Mouse (Mus musculus) 3134 (cell line): ENCODE results near the gene Actl10.

Experiments used
- DNase-seq: peaks from one replicate; pipeline ENCODE4 v3.0.0-alpha.2; 2011; ENCODE audit warnings: low spot score; ENCODE audit not compliant: insufficient read length; ENCODE audit errors: extremely low read depth

Actl10 gene

GRCm38 (mm10) chr2:154577744-154578067, 26.1 kb downstream of the Actl10 start:
- no peak for DNase-seq

GRCm38 (mm10) chr2:154580586-154580985, 29.0 kb downstream of the Actl10 start:
- DNase-seq, result peak; percentile 40

- no peak for DNase-seq
Measured at GRCm38 (mm10) chr2:154581421-154581820, 29.8 kb downstream of the Actl10 start.

DNA sequence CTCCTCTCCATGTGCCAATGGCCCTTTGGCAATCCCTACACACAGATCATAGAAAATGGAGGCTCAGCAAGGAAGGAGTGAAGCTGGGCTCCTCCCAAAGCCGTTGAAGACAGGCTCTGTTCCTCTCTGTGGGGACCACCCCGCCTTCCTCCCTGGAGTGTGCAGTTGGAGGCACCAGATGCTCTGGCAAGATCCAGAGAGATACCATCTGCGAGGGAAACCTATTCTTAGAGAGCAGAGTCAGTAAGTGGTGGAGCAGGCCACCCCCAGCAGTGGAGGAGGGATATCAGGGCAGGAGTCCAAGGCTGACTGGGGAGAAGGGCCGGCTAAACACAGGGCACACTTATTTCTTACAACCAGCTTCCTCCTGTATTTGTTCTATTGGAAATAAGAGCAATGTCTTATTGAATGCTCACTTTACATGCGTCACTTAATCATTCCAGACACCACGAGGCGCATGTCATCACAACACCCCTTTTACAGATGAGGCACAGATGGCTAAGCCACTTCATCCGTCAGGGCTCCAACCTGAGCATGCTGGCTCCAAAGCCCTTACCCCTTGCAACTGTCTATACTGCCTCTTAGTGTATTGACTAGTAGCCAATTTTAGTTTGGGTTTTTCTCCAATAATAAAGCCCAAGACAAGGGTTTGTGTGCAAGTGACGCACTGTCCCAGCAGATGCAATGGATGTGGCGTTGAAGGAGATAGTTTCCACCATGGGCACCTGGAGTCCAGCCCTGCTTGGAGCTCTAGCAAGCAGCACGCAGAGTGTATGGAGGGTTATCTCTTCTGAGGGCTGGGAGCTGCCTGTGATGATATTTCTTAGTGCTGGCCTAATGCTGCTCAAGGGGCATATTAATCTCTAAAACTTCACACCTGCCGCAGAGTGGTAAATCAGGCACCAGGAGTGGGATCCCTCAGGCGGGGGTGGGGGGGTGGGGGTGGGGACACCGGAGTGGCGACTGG, 32.6 kb downstream of the Actl10 start:
- no peak for DNase-seq

DNA sequence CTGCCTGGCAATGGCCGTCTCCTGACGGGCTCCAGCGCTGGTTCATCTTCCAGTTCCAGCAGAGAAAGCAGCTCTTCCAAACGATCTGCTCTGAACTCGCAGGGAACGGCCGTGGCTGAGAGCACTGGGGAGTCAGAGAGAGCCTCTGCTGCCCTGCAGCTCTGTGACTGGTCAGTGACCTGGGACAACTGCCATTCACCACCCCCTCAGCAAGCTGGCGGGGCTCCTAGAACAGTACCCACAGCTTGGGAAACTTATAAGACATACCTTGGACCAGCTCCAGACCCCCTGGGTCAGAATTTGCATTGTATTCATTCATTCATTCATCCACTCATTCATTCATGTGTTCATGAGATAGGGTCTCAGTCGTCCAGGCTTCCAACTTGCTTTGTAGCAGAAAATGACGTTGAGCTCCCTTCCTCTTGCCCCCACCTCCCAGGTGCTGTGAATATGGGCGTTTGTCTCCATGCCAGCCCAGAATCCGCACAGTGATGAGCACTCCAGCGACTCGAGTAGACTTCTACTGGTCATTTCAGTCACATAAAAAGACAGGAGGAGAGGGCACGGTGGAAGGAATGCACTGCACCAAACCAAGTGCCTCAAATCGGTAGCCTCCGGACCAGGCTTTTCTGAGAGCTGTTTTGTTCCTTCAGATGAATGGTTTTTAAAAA, 33.5 kb downstream of the Actl10 start:
- DNase-seq, result no peak

DNA sequence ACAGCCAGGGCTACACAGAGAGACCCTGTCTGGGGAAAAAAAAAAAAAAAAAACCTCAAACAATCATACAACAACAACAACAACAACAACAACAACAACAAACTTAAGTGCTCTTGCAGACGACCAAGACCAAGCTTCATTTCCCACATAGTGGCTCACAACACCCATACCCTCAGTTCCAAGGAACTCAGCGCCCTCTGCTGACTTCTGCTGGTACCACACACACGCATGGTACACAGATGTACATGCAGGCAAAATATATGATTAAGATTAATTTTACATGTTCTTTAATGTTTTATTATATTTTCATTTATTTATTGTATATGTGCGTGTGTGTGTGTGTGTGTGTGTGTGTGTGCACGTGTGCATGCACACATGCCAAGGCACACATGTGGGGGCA, 34.8 kb downstream of the Actl10 start:
- DNase-seq, result no peak

- no peak for DNase-seq
Measured at GRCm38 (mm10) chr2:154589051-154589450, 37.5 kb downstream of the Actl10 start.

DNA sequence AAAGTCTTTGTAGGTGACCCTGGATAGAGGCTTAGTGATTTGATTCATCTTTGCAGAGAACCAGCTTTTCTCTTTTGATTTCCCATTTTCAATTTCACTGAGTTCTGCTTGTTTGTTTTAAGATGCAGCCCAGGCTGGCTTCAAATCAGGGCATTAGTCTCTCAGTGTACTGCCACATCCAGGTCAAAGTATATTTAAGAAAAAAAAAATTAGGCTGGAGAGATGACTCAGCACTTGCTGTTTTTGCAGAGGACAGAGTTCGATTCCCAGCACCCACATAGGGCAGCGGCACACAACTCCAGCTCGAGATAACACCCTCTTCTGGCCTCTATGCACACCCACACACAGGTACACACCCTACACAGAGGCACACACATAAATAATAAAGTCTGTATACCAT, 39.7 kb downstream of the Actl10 start:
- no peak for DNase-seq

GRCm38 (mm10) chr2:154593025-154593424, 41.4 kb downstream of the Actl10 start:
- DNase-seq, result no peak

DNA sequence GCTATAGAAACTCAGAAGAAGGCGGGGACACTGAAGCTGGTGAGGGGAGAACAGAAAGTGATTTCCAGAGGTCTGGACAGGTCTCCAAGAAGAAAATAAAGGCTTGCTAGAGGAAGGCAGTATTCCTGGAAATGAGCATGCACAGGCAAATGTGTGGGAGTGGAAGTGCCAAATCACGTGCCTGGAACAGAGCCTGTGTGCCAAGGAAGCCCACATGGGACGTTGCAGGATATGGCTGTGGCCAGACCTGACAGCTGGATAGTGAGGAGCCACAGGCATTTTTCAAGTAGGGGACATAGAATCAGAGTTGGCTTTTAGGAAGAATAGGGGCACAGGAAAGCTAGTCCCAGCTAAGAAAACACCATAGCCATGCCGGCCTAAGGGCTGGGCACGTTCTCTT, 44.2 kb downstream of the Actl10 start:
- DNase-seq, result no peak

- no peak for DNase-seq
Measured at GRCm38 (mm10) chr2:154597399-154597798, 45.8 kb downstream of the Actl10 start.

DNA sequence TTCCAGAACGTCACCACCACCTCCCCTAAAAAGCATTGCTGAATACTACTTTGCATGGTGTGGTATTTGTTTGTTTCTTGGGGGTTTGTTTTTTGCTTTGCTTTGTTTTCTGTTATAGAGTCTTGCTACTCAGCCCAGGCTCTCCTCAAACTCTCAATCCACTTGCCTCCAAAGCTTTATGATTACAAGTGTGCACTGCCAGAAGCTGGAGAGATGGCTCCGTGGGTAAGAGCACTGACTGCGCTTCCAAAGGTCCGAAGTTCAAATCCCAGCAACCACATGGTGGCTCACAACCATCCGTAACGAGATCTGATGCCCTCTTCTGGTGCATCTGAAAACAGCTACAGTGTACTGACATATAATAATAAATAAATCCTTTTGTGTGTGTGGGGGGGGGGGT, 49.0 kb downstream of the Actl10 start:
- no peak for DNase-seq

- DNase-seq, result no peak
Measured at GRCm38 (mm10) chr2:154601324-154601723, 49.7 kb downstream of the Actl10 start.
